Mouse (Mus musculus) hindbrain, embryonic 15.5 days (tissue): ENCODE results near the gene Gtsf1l. TPM values are rescaled to one million over a fixed set of nuclear protein-coding genes. Genes with fewer than 3 reads are reported as not detected.

Experiments
- ATAC-seq: fragments of 200-750 bp; cut with Nextera tagmentation; 2 replicates; pipeline ENCODE4 v1.8.0; 2017; ENCODE audit warnings: low read depth, moderate number of reproducible peaks, moderate TSS enrichment; ENCODE audit not compliant: low FRiP score
- H3K27ac ChIP-seq: fragments of 300-500 bp; sonication (generic); replicated peaks from 2 replicates; pipeline ENCODE4 v1.5.1; 2015; ENCODE audit warnings: mild to moderate bottlenecking, inconsistent platforms
- H3K27me3 ChIP-seq: fragments of 300-500 bp; sonication (generic); 2 replicates; pipeline ENCODE4 v1.6.1; 2015; ENCODE audit warnings: control low read depth, inconsistent platforms
- H3K36me3 ChIP-seq: fragments of 300-500 bp; sonication (generic); 2 replicates; pipeline ENCODE4 v1.6.1; 2015; ENCODE audit warnings: control low read depth, inconsistent platforms
- H3K4me1 ChIP-seq: fragments of 300-500 bp; sonication (generic); replicated peaks from 2 replicates; pipeline ENCODE4 v1.6.1; 2015; ENCODE audit warnings: control low read depth, inconsistent platforms
- H3K4me2 ChIP-seq: fragments of 300-500 bp; sonication (generic); 2 replicates; pipeline ENCODE4 v1.6.1; 2015; ENCODE audit warnings: moderate library complexity, mild to moderate bottlenecking, inconsistent platforms
- H3K4me3 ChIP-seq: fragments of 300-500 bp; sonication (generic); 2 replicates; pipeline ENCODE4 v1.5.1; 2015; ENCODE audit warnings: mild to moderate bottlenecking, inconsistent platforms
- H3K9ac ChIP-seq: fragments of 300-500 bp; sonication (generic); 2 replicates; pipeline ENCODE4 v1.6.1; 2015; ENCODE audit warnings: inconsistent platforms
- H3K9me3 ChIP-seq: fragments of 300-500 bp; sonication (generic); 2 replicates; pipeline ENCODE4 v1.6.1; 2016; ENCODE audit warnings: control low read depth, inconsistent platforms
- WGBS: fragments of 180-500 bp; shearing (Covaris S2); methylation state at CpG from one replicate; pipeline ENCODE4 v1.1.7; 2015; 5-methylcytosine and 5-hydroxymethylcytosine counted together
- polyA plus RNA-seq: library from polyadenylated mRNA; unstranded; fragments of >200 nt; fragmentation: Nextera tagmentation; extraction: Ambion mirVana; gene quantifications from 2 replicates; pipeline ENCODE4 v1.2.1, GENCODE M21; 2015

Gene Gtsf1l
- polyA plus RNA-seq, 1 experiment from 2014 or later, result not detected

DNA sequence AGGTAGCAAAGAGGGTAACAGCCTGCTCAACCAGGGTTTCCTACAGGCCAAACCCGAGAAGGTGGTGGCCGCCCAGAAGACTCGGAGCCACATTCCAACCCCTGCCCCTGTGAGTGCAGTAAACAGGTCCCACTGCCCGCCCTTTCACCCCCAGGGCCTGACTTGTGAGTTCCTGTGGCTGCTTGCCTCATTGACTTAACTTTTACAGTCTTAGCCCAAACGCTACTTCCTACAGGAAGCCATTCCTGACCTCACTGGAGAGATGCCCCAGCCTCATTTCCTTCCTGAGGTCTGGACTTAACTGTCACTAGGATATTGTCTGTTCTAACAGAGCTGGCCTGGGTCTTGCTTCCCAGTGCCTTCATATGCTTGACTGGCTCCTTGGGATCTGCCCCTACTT is 5.1 kb downstream of the Gtsf1l start:
- no peak for ATAC-seq
- no peaks in the 10 kb centered on the region for H3K9me3 ChIP-seq
- no peak overlapping the region for H3K4me2 ChIP-seq
- H3K9ac ChIP-seq, result no peak overlapping the region
- H3K4me3 ChIP-seq, result no peak overlapping the region
- 89% methylated on average over 5 of the region's 5 CpGs for WGBS
- no peak overlapping the region for H3K27ac ChIP-seq
- H3K27me3 ChIP-seq, result no peaks in the 10 kb centered on the region
- no peaks in the 10 kb centered on the region for H3K4me1 ChIP-seq
- no peaks in the 10 kb centered on the region for H3K36me3 ChIP-seq

DNA sequence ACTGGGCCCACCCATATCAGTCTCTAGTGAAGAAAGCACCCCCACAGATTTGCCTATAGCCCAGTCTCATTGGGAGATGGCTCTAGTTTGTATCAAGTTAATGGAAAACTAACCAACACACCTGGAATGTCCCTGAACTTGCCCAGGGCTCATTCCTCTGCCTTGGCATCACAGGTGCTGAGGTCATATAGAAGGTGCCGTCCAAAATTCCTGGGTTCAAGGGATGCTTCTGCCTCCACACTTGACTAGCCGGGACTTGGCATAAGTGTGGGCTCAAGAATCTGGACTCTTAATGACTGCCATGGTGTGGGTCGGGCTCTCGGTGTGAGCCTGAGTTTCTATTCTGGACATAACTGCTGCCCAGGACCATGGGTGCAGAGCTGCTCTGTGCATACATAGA is 8.6 kb downstream of the Gtsf1l start:
- 95% methylated on average over 4 of the region's 4 CpGs for WGBS
- H3K27me3 ChIP-seq, result no peaks in the 10 kb centered on the region
- no peak for ATAC-seq

DNA sequence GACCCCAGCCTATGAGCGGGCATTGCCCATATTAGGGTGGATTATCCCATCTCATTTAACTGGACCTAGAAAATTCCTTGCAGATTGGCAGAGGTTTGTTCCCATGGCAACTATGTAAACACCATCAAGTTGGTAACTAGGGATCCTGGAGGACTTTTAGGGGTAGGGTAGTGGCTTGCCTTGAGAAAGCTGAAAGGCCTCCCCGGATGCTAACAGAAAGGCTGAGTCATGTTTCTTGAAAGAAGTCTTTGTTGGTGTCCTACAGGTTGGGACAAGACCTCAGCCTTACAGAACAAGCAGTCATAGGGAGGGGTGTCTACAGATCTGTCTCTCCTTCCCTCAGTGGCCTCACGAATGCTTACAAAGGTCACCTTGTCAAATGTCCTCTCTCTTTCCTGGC is 12.4 kb downstream of the Gtsf1l start:
- Histone ChIP-seq H3K4me1 (no peaks in the 10 kb centered on the region), H3K4me3 (no peak overlapping the region), H3K9ac (no peak overlapping the region), H3K27me3 (no peaks in the 10 kb centered on the region), H3K36me3 (no peaks in the 10 kb centered on the region), H3K4me2 (no peak overlapping the region), H3K27ac (no peak overlapping the region), H3K9me3 (no peaks in the 10 kb centered on the region)
- ATAC-seq, result no peak
- WGBS, result 76% methylated on average over 3 of the region's 3 CpGs

More for the DNA sequence above, 8.6 kb downstream of the Gtsf1l start:
- Histone ChIP-seq H3K9me3 (no peaks in the 10 kb centered on the region), H3K4me3 (no peak overlapping the region), H3K27ac (no peak overlapping the region), H3K36me3 (no peaks in the 10 kb centered on the region), H3K4me2 (no peak overlapping the region), H3K4me1 (no peaks in the 10 kb centered on the region), H3K9ac (no peak overlapping the region)

GRCm38 (mm10) chr2:163074808-163075207 is 12.8 kb downstream of the Gtsf1l start:
- H3K9me3 ChIP-seq, result no peaks in the 10 kb centered on the region
- H3K4me2 ChIP-seq, result no peak overlapping the region
- H3K9ac ChIP-seq, result no peak overlapping the region
- H3K4me1 ChIP-seq, result no peaks in the 10 kb centered on the region
- H3K27ac ChIP-seq, result no peak overlapping the region
- no peak overlapping the region for H3K4me3 ChIP-seq
- no peaks in the 10 kb centered on the region for H3K27me3 ChIP-seq
- WGBS, result 93% methylated on average over 12 of the region's 12 CpGs
- ATAC-seq, result no peak
- H3K36me3 ChIP-seq, result no peaks in the 10 kb centered on the region

GRCm38 (mm10) chr2:163074006-163074405 is 13.6 kb downstream of the Gtsf1l start:
- H3K4me3 ChIP-seq, result no peak overlapping the region
- no peak overlapping the region for H3K9ac ChIP-seq
- no peak overlapping the region for H3K27ac ChIP-seq
- no peaks in the 10 kb centered on the region for H3K27me3 ChIP-seq
- no peaks in the 10 kb centered on the region for H3K9me3 ChIP-seq
- no peaks in the 10 kb centered on the region for H3K36me3 ChIP-seq
- no peaks in the 10 kb centered on the region for H3K4me1 ChIP-seq
- no peak for ATAC-seq
- WGBS, result 71% methylated on average over 7 of the region's 7 CpGs
- no peak overlapping the region for H3K4me2 ChIP-seq

DNA sequence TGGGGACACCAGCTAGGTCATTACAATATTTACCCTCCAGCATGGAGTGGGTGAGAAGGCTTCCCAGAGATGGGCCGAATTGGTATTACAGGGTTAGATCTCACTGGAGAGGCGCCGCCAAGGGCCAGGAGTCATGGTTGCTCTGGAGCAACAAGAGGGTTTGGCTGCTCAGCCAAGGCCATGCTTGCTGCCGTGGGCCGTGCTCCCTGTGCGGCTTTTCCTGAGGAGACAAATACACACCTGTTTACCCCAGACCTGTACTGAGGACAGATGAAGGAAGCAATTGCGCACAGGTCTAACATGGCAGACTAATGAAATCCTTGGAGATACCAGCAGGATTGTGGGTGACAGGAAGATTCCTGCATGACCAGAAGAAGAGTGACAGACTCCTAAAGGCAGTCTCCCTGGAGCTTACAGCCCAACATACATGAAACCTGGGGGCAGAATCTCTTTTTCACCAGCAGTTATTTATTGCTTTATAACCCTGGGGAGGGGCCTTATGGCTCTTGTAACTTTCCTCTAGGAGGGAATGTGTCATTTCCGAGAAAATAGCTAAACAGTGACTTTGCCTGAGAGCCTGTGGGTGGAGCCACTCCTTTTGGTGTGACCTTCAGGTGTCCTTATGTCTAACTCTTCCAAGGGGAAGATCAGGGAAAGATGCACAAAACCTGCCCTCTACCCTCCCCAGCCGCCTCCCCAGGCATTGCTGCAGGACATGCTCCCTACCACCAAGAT is 14.5 kb downstream of the Gtsf1l start:
- no peak overlapping the region for H3K9ac ChIP-seq
- ATAC-seq, result no peak
- no peaks in the 10 kb centered on the region for H3K9me3 ChIP-seq
- no peaks in the 10 kb centered on the region for H3K27me3 ChIP-seq
- no peak overlapping the region for H3K27ac ChIP-seq
- WGBS, result 92% methylated on average over 9 of the region's 9 CpGs
- H3K4me2 ChIP-seq, result no peak overlapping the region
- no peak overlapping the region for H3K4me3 ChIP-seq
- no peaks in the 10 kb centered on the region for H3K36me3 ChIP-seq
- no peaks in the 10 kb centered on the region for H3K4me1 ChIP-seq

- no peak overlapping the region for H3K9ac ChIP-seq
- no peaks in the 10 kb centered on the region for H3K9me3 ChIP-seq
Observed at GRCm38 (mm10) chr2:163071590-163071989, 16.1 kb downstream of the Gtsf1l start.

GRCm38 (mm10) chr2:163070213-163070612 is 17.4 kb downstream of the Gtsf1l start:
- no peak overlapping the region for H3K27ac ChIP-seq
- H3K4me1 ChIP-seq, result no peaks in the 10 kb centered on the region
- ATAC-seq, result no peak
- H3K36me3 ChIP-seq, result no peaks in the 10 kb centered on the region
- H3K27me3 ChIP-seq, result no peaks in the 10 kb centered on the region
- H3K4me2 ChIP-seq, result no peak overlapping the region
- 88% methylated on average over 3 of the region's 3 CpGs for WGBS
- no peaks in the 10 kb centered on the region for H3K9me3 ChIP-seq
- no peak overlapping the region for H3K4me3 ChIP-seq
- no peak overlapping the region for H3K9ac ChIP-seq

More at GRCm38 (mm10) chr2:163071590-163071989, 16.1 kb downstream of the Gtsf1l start:
- Histone ChIP-seq H3K4me2 (no peak overlapping the region), H3K36me3 (no peaks in the 10 kb centered on the region), H3K4me3 (no peak overlapping the region), H3K4me1 (no peaks in the 10 kb centered on the region), H3K27me3 (no peaks in the 10 kb centered on the region), H3K27ac (no peak overlapping the region)
- no peak for ATAC-seq
- WGBS, result 89% methylated on average over 3 of the region's 3 CpGs

- Histone ChIP-seq H3K4me3 (no peak overlapping the region), H3K36me3 (no peaks in the 10 kb centered on the region), H3K27me3 (no peaks in the 10 kb centered on the region), H3K9ac (no peak overlapping the region), H3K9me3 (no peaks in the 10 kb centered on the region), H3K4me1 (no peaks in the 10 kb centered on the region), H3K27ac (no peak overlapping the region), H3K4me2 (no peak overlapping the region)
- ATAC-seq, result no peak
- 93% methylated on average over 1 of the region's 1 CpGs for WGBS
Observed at GRCm38 (mm10) chr2:163067233-163067632, 20.4 kb downstream of the Gtsf1l start.

DNA sequence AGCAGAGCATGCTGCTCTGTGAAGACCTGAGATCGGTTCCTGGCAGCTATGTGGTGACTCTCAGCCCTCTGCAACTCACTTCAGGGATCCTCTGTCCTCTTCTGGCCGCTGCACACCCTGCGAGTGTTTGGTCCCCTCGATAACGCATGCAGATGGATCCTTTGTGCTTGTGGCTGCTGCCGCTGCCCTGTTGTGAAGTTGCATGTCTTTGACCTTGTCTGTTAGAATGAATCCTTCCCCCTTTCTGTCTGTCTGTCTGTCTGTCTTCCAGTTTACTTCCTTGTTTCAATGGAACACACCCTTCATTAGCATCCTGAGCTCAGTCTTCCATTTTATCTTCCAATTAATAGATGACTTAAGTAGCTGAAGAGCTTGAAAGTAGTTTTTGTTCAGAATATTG is 21.3 kb downstream of the Gtsf1l start:
- H3K9ac ChIP-seq, result no peak overlapping the region
- 91% methylated on average over 6 of the region's 6 CpGs for WGBS
- H3K4me3 ChIP-seq, result no peak overlapping the region
- no peaks in the 10 kb centered on the region for H3K4me1 ChIP-seq
- H3K27me3 ChIP-seq, result no peaks in the 10 kb centered on the region
- H3K27ac ChIP-seq, result no peak overlapping the region
- H3K4me2 ChIP-seq, result no peak overlapping the region
- H3K36me3 ChIP-seq, result no peaks in the 10 kb centered on the region
- no peak for ATAC-seq
- no peaks in the 10 kb centered on the region for H3K9me3 ChIP-seq

DNA sequence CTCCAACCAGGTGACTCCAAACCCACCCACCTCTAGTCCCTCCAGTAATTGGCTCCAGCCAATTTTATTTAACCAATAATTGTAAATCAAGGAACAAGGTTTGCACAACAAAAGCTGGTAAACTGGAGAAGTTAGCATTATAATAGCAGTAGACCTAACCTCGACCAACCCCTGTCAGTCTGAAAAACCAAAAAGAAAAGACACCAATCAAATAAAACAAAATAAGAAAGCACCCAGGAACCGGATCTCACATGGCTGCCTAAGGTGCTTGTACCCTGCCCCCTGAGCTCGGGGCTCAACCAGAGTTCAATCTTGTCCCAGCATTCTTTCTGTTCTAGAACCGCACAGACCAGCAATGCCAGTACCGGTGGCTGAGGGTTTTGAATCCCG is 25.5 kb downstream of the Gtsf1l start:
- ATAC-seq, result no peak
- no peaks in the 10 kb centered on the region for H3K36me3 ChIP-seq
- no peaks in the 10 kb centered on the region for H3K9me3 ChIP-seq
- no peaks in the 10 kb centered on the region for H3K4me1 ChIP-seq
- WGBS, result 58% methylated on average over 6 of the region's 6 CpGs
- no peaks in the 10 kb centered on the region for H3K27me3 ChIP-seq
- H3K4me3 ChIP-seq, result no peak overlapping the region
- H3K9ac ChIP-seq, result no peak overlapping the region
- no peak overlapping the region for H3K27ac ChIP-seq
- H3K4me2 ChIP-seq, result no peak overlapping the region

DNA sequence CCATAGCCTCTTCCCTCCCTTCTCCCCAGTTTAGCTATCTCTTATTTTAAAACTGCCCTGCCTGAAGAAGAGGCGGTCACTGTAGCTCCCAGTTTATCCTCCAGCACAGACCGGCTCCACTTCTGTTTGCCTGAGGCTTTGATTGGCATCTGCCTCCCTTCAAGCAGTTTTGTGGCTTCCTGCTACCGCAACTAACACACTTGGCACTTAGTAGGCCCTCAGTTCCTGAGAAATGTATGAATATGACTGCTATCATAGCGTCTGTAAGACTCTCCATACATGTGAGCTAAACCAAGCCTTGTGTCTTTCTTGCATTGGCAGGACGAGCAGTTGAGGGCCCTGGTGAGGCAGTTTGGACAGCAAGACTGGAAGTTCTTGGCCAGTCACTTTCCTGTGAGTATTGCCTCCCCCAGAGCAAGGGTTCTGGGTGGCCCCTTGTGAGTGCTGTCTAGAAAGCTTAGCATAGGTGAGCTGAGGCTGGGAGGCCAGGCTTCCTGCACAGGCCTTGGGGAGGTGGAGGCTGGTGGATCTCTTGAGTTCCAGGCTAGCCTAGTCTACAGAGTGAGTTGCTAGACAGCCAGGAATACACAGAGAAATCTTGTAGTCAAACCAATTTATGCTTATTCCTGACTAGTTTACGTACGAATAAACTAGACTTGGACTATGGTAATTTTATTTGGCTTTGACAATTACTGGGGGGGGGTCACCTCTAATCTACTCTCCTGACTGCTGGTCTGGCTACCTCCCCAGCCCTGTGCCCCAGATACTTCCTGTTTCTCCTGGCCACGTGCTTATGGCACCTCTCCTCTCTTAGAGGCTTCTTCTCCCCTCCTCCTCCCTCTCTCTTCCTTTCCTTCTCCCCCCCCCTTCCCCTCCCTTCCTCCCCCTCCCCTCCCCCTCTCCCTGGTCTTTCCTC is 26.2 kb downstream of the Gtsf1l start:
- H3K4me1 ChIP-seq, result no peaks in the 10 kb centered on the region
- H3K27ac ChIP-seq, result no peak overlapping the region
- no peak overlapping the region for H3K4me3 ChIP-seq
- H3K4me2 ChIP-seq, result no peak overlapping the region
- no peaks in the 10 kb centered on the region for H3K9me3 ChIP-seq
- WGBS, result 85% methylated on average over 8 of the region's 8 CpGs
- ATAC-seq, result no peak
- H3K9ac ChIP-seq, result no peak overlapping the region
- H3K36me3 ChIP-seq, result no peaks in the 10 kb centered on the region
- no peaks in the 10 kb centered on the region for H3K27me3 ChIP-seq
